Mouse (Mus musculus): ENCODE results near the gene AC134908.4. TPM values are rescaled to one million over a fixed set of nuclear protein-coding genes. Genes with fewer than 3 reads are reported as not detected.

AC134908.4 gene
- polyA plus RNA-seq, 1 experiment from 2014 or later: not detected

DNA sequence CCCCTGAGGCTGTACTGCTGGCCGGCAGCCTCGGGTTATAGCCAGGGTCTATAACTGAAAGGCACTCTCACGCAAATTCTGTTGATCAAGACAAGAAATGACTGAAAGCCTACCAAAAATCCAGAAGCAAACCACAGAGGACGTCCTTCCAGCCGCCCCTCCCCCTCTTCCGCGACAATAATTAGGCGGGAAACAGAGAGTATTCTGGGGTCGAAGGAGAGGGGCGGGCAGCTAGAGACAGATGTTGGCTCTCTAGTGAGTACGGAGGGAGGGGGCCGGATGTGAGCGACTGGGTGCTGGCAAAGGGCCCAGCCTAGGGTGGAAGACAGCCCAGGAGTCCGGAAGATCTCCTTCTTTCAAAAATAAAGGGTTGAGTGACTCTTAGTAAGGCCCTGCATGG lies 2.8 kb downstream of the AC134908.4 start, which contains the start of gene Fam173a:
Gene Fam173a, minus strand, starts transcription at position 287 of the 400 bp plus-strand sequence.
- Histone ChIP-seq H3K9me3 (ENCODE audit: control insufficient read depth, low read length) (no peaks in the 10 kb centered on the region), H3K4me1 (ENCODE audit: control insufficient read depth, insufficient read depth, low read length) (peaks cover 25% of the 10 kb centered on the region), H3K4me2 (ENCODE audit: low read depth, low read length) (peak within 1 kb of the TSS; percentile 93), H3K27me3 (replicated peaks; ENCODE audit: control insufficient read depth, insufficient read depth, low read length) (no peaks in the 10 kb centered on the region), H3K9ac (ENCODE audit: low read depth, low read length) (peak within 1 kb of the TSS; percentile 78), H3K27ac (replicated peaks; ENCODE audit: low read depth, low read length) (peak within 1 kb of the TSS; percentile 93), H3K4me3 (ENCODE audit: low read depth, low read length) (peak within 1 kb of the TSS; percentile 81), H3K36me3 (ENCODE audit: control insufficient read depth, insufficient read depth, low read length) (peaks cover 15% of the 10 kb centered on the region; the same call in 1 of the 2 replicates)
- DNase-seq (ENCODE audit: low spot score) (peak; percentile 92), ATAC-seq (ENCODE audit: low read depth) (peak; percentile 66; the same call in 1 of the 2 replicates)
- under 1% methylated on average over 13 of the region's 14 CpGs for WGBS

DNA sequence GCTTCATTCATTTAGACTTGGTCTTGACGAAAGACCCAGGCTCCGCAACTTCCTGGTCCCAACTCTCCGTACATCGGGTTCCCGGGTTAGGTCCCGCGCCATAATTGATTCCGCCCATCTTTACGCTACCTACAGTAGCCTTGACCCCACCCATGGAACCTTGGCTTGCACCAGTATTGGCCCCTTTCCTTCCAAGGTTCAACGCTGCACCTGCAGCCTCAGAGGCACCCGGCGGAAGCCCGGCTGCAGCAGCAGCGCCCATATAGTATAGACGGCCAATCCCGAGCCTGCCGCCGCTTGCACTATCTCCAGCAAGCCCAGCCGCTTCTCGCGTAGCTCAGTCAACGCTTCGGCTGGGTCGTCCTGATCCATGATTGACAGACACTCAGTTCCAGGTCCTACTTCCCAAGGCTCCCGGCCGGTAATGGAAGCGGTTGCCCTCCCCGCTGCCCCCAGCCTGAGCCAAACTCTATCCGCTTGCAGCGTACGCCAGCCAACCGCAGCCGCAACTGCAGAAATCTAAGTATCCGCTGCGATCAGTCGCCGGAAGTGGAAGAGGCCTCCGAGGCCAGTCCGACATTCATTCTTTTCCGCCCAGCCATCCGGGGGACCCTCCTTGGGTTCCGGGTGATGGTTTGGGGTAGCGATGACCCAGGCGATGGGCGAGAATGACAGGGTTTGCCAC lies 3.5 kb downstream of the AC134908.4 start:
- peak overlapping the region; percentile 81 for H3K4me3 ChIP-seq (ENCODE audit: low read depth, low read length)
- peak overlapping the region; percentile 78 for H3K9ac ChIP-seq (ENCODE audit: low read depth, low read length)
- H3K36me3 ChIP-seq (ENCODE audit: control insufficient read depth, insufficient read depth, low read length): peaks cover 19% of the 10 kb centered on the region; the same call in 1 of the 2 replicates
- DNase-seq (ENCODE audit: low spot score) (peak; percentile 88), ATAC-seq (ENCODE audit: low read depth) (peak; percentile 70)
- peak overlapping the region; percentile 93 for H3K4me2 ChIP-seq (ENCODE audit: low read depth, low read length)
- under 1% methylated on average over 45 of the region's 45 CpGs for WGBS
- H3K27me3 ChIP-seq (replicated peaks; ENCODE audit: control insufficient read depth, insufficient read depth, low read length): no peaks in the 10 kb centered on the region
- no peaks in the 10 kb centered on the region for H3K9me3 ChIP-seq (ENCODE audit: control insufficient read depth, low read length)
- peaks cover 21% of the 10 kb centered on the region for H3K4me1 ChIP-seq (ENCODE audit: control insufficient read depth, insufficient read depth, low read length)
- peak overlapping the region; percentile 93 for H3K27ac ChIP-seq (replicated peaks; ENCODE audit: low read depth, low read length)

DNA sequence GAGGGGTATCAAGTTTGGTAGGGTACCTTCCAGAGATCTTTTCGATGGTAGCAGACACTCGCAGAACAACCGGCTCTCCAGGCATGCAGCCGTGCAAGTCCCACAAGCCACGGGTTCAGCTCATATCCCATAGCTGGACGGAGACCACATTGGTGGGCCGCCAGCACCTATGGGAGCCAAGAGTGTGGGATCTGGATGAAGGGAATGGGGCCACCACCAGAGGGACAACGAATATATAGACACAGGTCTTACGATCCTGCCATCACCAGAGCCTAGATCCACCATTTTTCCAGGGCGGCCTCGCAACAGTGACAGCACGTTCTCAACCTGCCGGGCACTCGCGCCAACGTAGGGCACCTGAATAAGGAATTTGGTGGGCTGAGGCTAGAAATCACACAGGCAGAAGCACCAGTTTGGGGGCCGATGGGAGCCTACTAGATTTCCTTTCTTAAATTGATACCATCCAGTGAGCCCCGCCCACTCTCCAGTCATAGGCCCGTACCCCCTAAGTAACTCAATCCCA lies 4.1 kb downstream of the AC134908.4 start:
- H3K27ac ChIP-seq (replicated peaks; ENCODE audit: low read depth, low read length): peak overlapping the region; percentile 93
- no peaks in the 10 kb centered on the region for H3K27me3 ChIP-seq (replicated peaks; ENCODE audit: control insufficient read depth, insufficient read depth, low read length)
- peak overlapping the region; percentile 81 for H3K4me3 ChIP-seq (ENCODE audit: low read depth, low read length)
- peak overlapping the region; percentile 93 for H3K4me2 ChIP-seq (ENCODE audit: low read depth, low read length)
- peaks cover 21% of the 10 kb centered on the region for H3K4me1 ChIP-seq (ENCODE audit: control insufficient read depth, insufficient read depth, low read length)
- ATAC-seq (ENCODE audit: low read depth) (no peak), DNase-seq (ENCODE audit: low spot score) (peak; percentile 75)
- peak overlapping the region; percentile 78 for H3K9ac ChIP-seq (ENCODE audit: low read depth, low read length)
- 28% methylated on average over 19 of the region's 19 CpGs for WGBS
- peaks cover 19% of the 10 kb centered on the region; the same call in 1 of the 2 replicates for H3K36me3 ChIP-seq (ENCODE audit: control insufficient read depth, insufficient read depth, low read length)
- H3K9me3 ChIP-seq (ENCODE audit: control insufficient read depth, low read length): no peaks in the 10 kb centered on the region

DNA sequence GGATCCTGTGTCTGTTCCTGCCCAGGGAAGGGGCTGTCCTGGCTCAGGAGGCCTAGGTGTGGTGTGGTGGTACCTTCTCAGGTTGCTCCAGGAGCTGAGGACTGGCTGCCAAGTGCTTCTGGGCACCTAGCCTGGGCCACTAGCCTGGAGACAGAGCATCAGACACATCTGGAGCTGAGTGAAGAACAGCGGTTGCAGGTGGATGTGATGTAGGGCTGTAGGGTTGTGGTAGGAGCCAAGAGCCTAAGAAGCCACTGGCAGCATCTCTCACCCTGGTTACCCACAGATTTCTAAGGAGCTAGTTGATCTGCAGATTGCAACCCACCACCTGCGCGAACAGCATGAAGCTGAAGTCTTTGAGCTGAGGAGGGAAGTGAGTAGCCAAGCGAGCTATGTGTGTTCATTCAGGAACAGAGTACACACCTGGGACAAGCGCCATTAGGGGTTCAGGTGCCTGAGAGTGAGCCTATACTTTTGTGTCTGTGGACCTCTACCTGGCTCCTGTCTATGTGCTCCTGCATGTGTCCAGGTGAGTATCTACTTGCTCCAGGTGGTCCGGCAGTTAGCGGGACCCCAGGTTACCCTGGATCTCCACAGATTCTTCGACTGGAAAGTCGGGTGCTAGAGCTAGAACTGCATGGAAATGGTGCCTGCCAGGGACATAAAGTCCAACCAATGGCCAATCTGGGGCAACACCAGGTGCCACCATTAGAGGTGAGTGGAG lies 8.5 kb downstream of the AC134908.4 start:
- H3K4me1 ChIP-seq (ENCODE audit: control insufficient read depth, insufficient read depth, low read length): peaks cover 23% of the 10 kb centered on the region
- no peak overlapping the region for H3K4me3 ChIP-seq (ENCODE audit: low read depth, low read length)
- no peak overlapping the region for H3K4me2 ChIP-seq (ENCODE audit: low read depth, low read length)
- no peak for DNase-seq (ENCODE audit: low spot score)
- H3K36me3 ChIP-seq (ENCODE audit: control insufficient read depth, insufficient read depth, low read length): peaks cover 41% of the 10 kb centered on the region
- H3K27ac ChIP-seq (replicated peaks; ENCODE audit: low read depth, low read length): no peak overlapping the region
- no peaks in the 10 kb centered on the region for H3K27me3 ChIP-seq (replicated peaks; ENCODE audit: control insufficient read depth, insufficient read depth, low read length)
- WGBS: 90% methylated on average over 9 of the region's 9 CpGs
- no peak overlapping the region for H3K9ac ChIP-seq (ENCODE audit: low read depth, low read length)
- no peaks in the 10 kb centered on the region for H3K9me3 ChIP-seq (ENCODE audit: control insufficient read depth, low read length)
- no peak for ATAC-seq (ENCODE audit: low read depth)

DNA sequence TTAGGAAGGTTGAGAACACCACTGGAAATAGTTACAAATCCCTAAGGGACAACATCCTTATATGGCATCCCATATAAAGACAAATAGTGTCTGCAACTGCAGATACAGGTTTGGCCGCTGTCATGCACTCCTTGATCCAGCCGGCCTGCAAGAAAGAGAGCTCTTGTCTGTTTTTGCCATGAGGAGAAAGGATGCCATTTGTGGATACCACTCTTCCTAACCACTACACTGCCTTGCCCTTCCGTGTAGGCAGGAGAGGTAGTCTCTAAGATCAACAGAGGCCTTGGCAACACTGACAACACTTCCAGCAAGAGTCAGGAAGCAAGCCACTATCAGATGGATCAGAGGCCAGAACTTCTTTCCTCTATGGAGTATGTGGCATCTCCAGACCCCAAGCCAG lies 9.2 kb downstream of the AC134908.4 start, which contains the start of gene Ccdc78:
Gene Ccdc78, plus strand, starts transcription at position 301 of the 400 bp plus-strand sequence.
- Histone ChIP-seq H3K27me3 (replicated peaks; ENCODE audit: control insufficient read depth, insufficient read depth, low read length) (no peaks in the 10 kb centered on the region), H3K4me2 (ENCODE audit: low read depth, low read length) (peak within 1 kb of the TSS; percentile 87), H3K36me3 (ENCODE audit: control insufficient read depth, insufficient read depth, low read length) (peaks cover 47% of the 10 kb centered on the region), H3K4me1 (ENCODE audit: control insufficient read depth, insufficient read depth, low read length) (peaks cover 19% of the 10 kb centered on the region), H3K9me3 (ENCODE audit: control insufficient read depth, low read length) (no peaks in the 10 kb centered on the region), H3K27ac (replicated peaks; ENCODE audit: low read depth, low read length) (peak within 1 kb of the TSS; percentile 91), H3K9ac (ENCODE audit: low read depth, low read length) (peak within 1 kb of the TSS; percentile 82), H3K4me3 (ENCODE audit: low read depth, low read length) (peak within 1 kb of the TSS; percentile 76)
- no peak for ATAC-seq (ENCODE audit: low read depth)
- no peak for DNase-seq (ENCODE audit: low spot score)
- WGBS: 80% methylated on average over 3 of the region's 3 CpGs

DNA sequence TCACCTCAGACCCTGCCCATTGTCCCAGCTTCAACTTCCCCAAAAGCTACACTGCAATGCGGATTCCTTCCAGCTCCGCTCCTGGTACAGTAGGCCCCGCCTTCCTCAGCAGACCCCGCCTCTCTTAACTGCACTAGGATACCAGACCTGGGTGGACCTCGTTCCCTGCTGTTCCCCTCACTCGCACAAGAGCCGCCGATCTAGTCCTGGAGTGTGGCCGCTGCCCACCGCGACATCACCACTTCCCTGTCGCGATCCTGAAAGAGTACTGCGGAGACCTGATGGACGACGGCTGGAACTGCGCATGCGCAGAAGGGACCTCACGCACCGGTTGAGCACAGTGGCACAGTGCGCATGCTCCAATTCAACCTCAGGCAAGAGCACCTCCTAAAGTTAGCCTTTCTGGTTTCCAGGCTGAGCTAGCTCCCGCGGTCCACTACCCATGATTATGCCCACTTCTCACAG lies 10.1 kb downstream of the AC134908.4 start, which contains the start of gene Haghl:
Gene Haghl, minus strand, starts transcription at position 393 of the 465 bp plus-strand sequence.
- Histone ChIP-seq H3K4me2 (ENCODE audit: low read depth, low read length) (peak within 1 kb of the TSS; percentile 87), H3K4me1 (ENCODE audit: control insufficient read depth, insufficient read depth, low read length) (peaks cover 14% of the 10 kb centered on the region), H3K36me3 (ENCODE audit: control insufficient read depth, insufficient read depth, low read length) (peaks cover 56% of the 10 kb centered on the region), H3K9ac (ENCODE audit: low read depth, low read length) (peak within 1 kb of the TSS; percentile 82), H3K27ac (replicated peaks; ENCODE audit: low read depth, low read length) (peak within 1 kb of the TSS; percentile 91), H3K9me3 (ENCODE audit: control insufficient read depth, low read length) (no peaks in the 10 kb centered on the region), H3K4me3 (ENCODE audit: low read depth, low read length) (peak within 1 kb of the TSS; percentile 76), H3K27me3 (replicated peaks; ENCODE audit: control insufficient read depth, insufficient read depth, low read length) (no peaks in the 10 kb centered on the region)
- DNase-seq (ENCODE audit: low spot score) (peak; percentile 97), ATAC-seq (ENCODE audit: low read depth) (peak; percentile 89)
- WGBS: 0% methylated on average over 23 of the region's 23 CpGs

DNA sequence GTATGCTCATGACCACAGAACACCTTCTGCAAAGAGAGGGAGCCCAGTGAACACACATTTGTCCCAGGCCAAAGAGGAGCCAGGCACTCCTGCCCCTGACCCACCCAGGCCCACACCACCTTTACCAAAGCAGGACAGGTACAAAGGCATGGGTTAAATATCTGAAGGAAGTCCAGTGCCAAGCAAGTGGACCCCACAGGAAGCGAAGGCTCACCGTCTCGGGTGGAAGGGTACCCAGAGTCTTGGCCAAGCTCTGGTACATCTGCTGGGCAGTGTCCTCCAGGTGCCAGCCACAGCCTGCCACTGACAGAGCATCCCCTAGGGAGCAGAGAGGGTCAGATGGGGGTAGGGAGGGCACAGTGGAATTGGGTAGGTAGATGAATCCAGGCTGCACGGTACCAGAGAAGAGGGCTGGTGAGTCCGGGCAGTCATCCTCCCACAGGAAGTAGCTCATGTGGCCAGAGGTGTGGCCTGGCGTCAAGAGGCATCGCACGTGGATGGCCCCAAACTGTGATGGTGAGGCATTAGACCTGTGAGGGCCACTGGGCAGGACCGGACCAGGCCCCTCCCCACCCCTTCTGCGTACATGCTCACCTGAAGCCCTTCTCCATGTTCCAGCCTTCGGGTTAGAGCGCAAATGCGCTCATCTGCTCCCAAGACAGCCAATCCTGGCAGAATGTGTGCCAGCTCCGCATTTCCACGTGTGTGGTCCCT lies 11.4 kb downstream of the AC134908.4 start:
- Histone ChIP-seq H3K4me2 (ENCODE audit: low read depth, low read length) (peak overlapping the region; percentile 87), H3K4me3 (ENCODE audit: low read depth, low read length) (peak overlapping the region; percentile 76), H3K27ac (replicated peaks; ENCODE audit: low read depth, low read length) (no peak overlapping the region), H3K27me3 (replicated peaks; ENCODE audit: control insufficient read depth, insufficient read depth, low read length) (no peaks in the 10 kb centered on the region), H3K4me1 (ENCODE audit: control insufficient read depth, insufficient read depth, low read length) (peaks cover 14% of the 10 kb centered on the region), H3K36me3 (ENCODE audit: control insufficient read depth, insufficient read depth, low read length) (peaks cover 58% of the 10 kb centered on the region), H3K9ac (ENCODE audit: low read depth, low read length) (peak overlapping the region; percentile 82), H3K9me3 (ENCODE audit: control insufficient read depth, low read length) (no peaks in the 10 kb centered on the region)
- 79% methylated on average over 15 of the region's 15 CpGs for WGBS
- ATAC-seq (ENCODE audit: low read depth) (no peak), DNase-seq (ENCODE audit: low spot score) (no peak)

DNA sequence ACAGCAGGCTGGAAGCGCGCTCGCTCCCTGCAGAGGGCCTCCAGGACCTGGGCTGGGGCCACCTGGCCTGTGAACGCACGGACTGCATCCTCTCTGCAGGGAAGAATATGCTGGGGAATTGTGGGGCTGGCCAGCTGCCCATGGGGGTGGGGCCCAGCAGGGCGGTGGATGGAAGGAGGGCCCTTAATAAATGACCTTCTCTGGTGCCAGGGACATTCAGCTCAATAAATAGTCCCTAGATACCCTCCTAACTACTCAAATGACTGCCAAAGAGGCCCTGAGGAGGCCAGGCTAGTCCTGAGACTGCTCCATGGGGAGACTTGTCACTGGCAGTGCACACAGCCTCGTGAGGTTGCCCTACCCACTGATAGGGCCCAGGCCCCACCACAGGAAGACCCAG lies 12.4 kb downstream of the AC134908.4 start:
- Histone ChIP-seq H3K4me3 (ENCODE audit: low read depth, low read length) (no peak overlapping the region), H3K9me3 (ENCODE audit: control insufficient read depth, low read length) (no peaks in the 10 kb centered on the region), H3K36me3 (ENCODE audit: control insufficient read depth, insufficient read depth, low read length) (peaks cover 59% of the 10 kb centered on the region), H3K27ac (replicated peaks; ENCODE audit: low read depth, low read length) (no peak overlapping the region), H3K4me2 (ENCODE audit: low read depth, low read length) (no peak overlapping the region), H3K27me3 (replicated peaks; ENCODE audit: control insufficient read depth, insufficient read depth, low read length) (no peaks in the 10 kb centered on the region), H3K4me1 (ENCODE audit: control insufficient read depth, insufficient read depth, low read length) (peaks cover 14% of the 10 kb centered on the region), H3K9ac (ENCODE audit: low read depth, low read length) (no peak overlapping the region)
- no peak for DNase-seq (ENCODE audit: low spot score)
- no peak for ATAC-seq (ENCODE audit: low read depth)
- WGBS: 77% methylated on average over 7 of the region's 7 CpGs

All from embryonic facial prominence, embryonic 14.5 days (tissue).